Mouse (Mus musculus): ENCODE results near the gene Nos1.

Gene Nos1

GRCm38 (mm10) chr5:117891545-117891944 lies 110.7 kb downstream of the Nos1 start:
- no peak for ATAC-seq (ENCODE audit: insufficient number of reproducible peaks, low FRiP score, low TSS enrichment)

- ATAC-seq (ENCODE audit: insufficient number of reproducible peaks, low FRiP score, low TSS enrichment): no peak
Measured at GRCm38 (mm10) chr5:117894050-117894449, 113.2 kb downstream of the Nos1 start.

GRCm38 (mm10) chr5:117898055-117898806 lies 117.4 kb downstream of the Nos1 start:
- ATAC-seq (ENCODE audit: insufficient number of reproducible peaks, low FRiP score, low TSS enrichment): no peak

- ATAC-seq (ENCODE audit: insufficient number of reproducible peaks, low FRiP score, low TSS enrichment): no peak
Measured at GRCm38 (mm10) chr5:117899361-117899760, 118.5 kb downstream of the Nos1 start.

GRCm38 (mm10) chr5:117900921-117901705 lies 120.3 kb downstream of the Nos1 start:
- peak; percentile 76; the same call in 1 of the 2 replicates for ATAC-seq (ENCODE audit: insufficient number of reproducible peaks, low FRiP score, low TSS enrichment)

- ATAC-seq (ENCODE audit: insufficient number of reproducible peaks, low FRiP score, low TSS enrichment): no peak
Measured at GRCm38 (mm10) chr5:117903534-117903933, 122.7 kb downstream of the Nos1 start.

GRCm38 (mm10) chr5:117905728-117906127 lies 124.9 kb downstream of the Nos1 start:
- ATAC-seq (ENCODE audit: insufficient number of reproducible peaks, low FRiP score, low TSS enrichment): no peak

GRCm38 (mm10) chr5:117909524-117909923 lies 128.7 kb downstream of the Nos1 start:
- ATAC-seq (ENCODE audit: insufficient number of reproducible peaks, low FRiP score, low TSS enrichment): no peak

- no peak for ATAC-seq (ENCODE audit: insufficient number of reproducible peaks, low FRiP score, low TSS enrichment)
Measured at GRCm38 (mm10) chr5:117916349-117916748, 135.5 kb downstream of the Nos1 start.

- no peak for ATAC-seq (ENCODE audit: insufficient number of reproducible peaks, low FRiP score, low TSS enrichment)
Measured at GRCm38 (mm10) chr5:117916906-117917305, 136.1 kb downstream of the Nos1 start.

GRCm38 (mm10) chr5:117921786-117922528 lies 141.1 kb downstream of the Nos1 start:
- no peak for ATAC-seq (ENCODE audit: insufficient number of reproducible peaks, low FRiP score, low TSS enrichment)

- no peak for ATAC-seq (ENCODE audit: insufficient number of reproducible peaks, low FRiP score, low TSS enrichment)
Measured at GRCm38 (mm10) chr5:117923688-117924087, 142.9 kb downstream of the Nos1 start.

- ATAC-seq (ENCODE audit: insufficient number of reproducible peaks, low FRiP score, low TSS enrichment): no peak
Measured at GRCm38 (mm10) chr5:117928553-117928952, 147.7 kb downstream of the Nos1 start.

- no peak for ATAC-seq (ENCODE audit: insufficient number of reproducible peaks, low FRiP score, low TSS enrichment)
Measured at GRCm38 (mm10) chr5:117932222-117932621, 151.4 kb downstream of the Nos1 start.

- peak; percentile 69; the same call in 1 of the 2 replicates for ATAC-seq (ENCODE audit: insufficient number of reproducible peaks, low FRiP score, low TSS enrichment)
Measured at GRCm38 (mm10) chr5:117932862-117933261, 152.0 kb downstream of the Nos1 start.

GRCm38 (mm10) chr5:117936346-117936745 lies 155.5 kb downstream of the Nos1 start:
- no peak for ATAC-seq (ENCODE audit: insufficient number of reproducible peaks, low FRiP score, low TSS enrichment)

- ATAC-seq (ENCODE audit: insufficient number of reproducible peaks, low FRiP score, low TSS enrichment): peak; percentile 84; the same call in 1 of the 2 replicates
Measured at GRCm38 (mm10) chr5:117937186-117937585, 156.4 kb downstream of the Nos1 start.

- ATAC-seq (ENCODE audit: insufficient number of reproducible peaks, low FRiP score, low TSS enrichment): no peak
Measured at GRCm38 (mm10) chr5:117938182-117938581, 157.3 kb downstream of the Nos1 start.

- ATAC-seq (ENCODE audit: insufficient number of reproducible peaks, low FRiP score, low TSS enrichment): no peak
Measured at GRCm38 (mm10) chr5:117939402-117939801, 158.6 kb downstream of the Nos1 start.

GRCm38 (mm10) chr5:117941552-117941951 lies 160.7 kb downstream of the Nos1 start:
- no peak for ATAC-seq (ENCODE audit: insufficient number of reproducible peaks, low FRiP score, low TSS enrichment)

- no peak for ATAC-seq (ENCODE audit: insufficient number of reproducible peaks, low FRiP score, low TSS enrichment)
Measured at GRCm38 (mm10) chr5:117946605-117947004, 165.8 kb downstream of the Nos1 start.
